Mouse (Mus musculus): Measurements from ENCODE around the gene Ksr1.

The Ksr1 gene

DNA sequence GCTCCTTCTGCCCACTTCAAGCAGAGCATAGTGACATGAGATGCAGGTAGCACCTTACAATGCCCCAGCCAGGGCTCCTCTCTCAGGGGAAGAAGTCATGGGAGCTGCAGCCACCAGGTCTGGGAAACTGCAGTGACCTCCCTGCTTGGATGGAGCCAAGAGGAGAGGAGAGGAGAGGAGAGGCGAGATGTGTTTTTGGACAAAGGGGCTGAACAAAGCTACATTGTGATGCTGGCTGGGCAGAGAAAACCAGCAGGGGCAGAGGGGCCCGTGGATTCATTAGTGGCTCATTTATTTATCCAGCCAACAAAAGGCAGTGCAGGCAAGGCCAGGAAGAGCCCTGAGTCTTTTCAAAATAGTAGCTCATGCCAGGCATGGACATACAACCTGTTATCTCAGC, 50.5 kb downstream of the Ksr1 start:
- intact Hi-C loops (cut with DNase I), result no loop called here

DNA sequence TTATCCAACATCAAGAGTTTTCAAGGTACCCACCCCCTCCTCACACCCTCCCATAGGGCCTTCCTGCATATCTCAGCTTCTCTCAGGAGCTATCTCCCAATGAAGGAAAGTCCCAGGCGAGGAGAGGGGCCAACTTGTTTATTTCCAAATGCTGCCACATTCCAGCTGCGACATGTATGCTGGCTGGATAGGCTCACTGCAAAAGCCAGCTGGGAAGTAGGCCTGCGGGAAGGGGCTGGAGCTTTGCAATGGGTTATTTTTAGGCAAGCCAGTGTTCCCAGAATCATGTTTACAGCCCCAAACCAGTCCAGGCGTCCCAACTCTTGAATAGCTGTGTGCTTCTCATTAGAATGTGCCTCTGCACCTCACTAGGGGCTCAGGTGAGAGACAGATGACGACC, 51.5 kb downstream of the Ksr1 start:
- intact Hi-C loops (cut with DNase I), result no loop called here

- intact Hi-C loops (cut with DNase I), result no loop called here
These were observed 52.1 kb downstream of the Ksr1 start for GRCm38 (mm10) chr11:79093986-79094695.

- intact Hi-C loops (cut with DNase I), result no loop called here
These were observed 52.8 kb downstream of the Ksr1 start for GRCm38 (mm10) chr11:79093386-79093906.

DNA sequence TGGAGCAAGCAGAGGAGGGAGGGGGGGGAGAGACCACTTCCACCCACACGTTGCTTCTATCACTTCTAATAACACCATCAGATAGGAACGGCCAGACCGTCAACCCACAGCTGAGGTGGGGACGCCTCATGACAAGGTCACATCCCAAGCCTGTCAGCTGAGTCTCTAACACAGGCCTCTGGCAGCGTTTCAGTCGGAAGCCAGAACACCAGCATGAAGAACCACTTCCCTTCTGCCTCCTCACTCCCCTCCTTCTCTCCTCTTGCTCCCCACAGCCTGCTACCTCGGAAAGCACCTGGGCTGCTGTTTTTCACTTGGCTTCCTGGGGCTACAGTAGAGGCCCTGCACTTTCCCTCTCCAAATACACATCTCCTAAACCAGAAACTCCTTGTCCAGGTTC, 53.4 kb downstream of the Ksr1 start:
- intact Hi-C loops (cut with DNase I), result no loop called here

- intact Hi-C loops (cut with DNase I), result no loop called here
These were observed 54.0 kb downstream of the Ksr1 start for GRCm38 (mm10) chr11:79092245-79092644.

DNA sequence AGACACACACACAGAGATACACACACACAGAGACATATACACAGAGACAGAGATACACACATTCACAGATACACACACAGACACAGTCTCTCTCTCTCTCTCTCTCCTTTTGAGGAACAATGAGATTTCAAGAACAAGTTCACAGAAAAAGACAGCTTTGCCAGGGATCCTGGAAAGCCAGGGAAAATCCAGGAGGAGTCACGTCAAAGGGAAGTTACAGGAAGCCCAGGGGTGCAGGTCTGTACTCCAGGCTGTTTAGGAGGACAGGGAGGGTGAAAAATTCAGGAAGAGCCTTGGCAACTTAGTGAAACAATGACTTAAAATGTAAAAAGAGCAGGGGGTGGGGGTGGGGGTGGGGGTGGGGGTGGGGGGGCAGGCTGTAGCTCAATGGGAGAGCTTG, 56.5 kb downstream of the Ksr1 start:
- intact Hi-C loops (cut with DNase I), result no loop called here

- intact Hi-C loops (cut with DNase I), result no loop called here
These were observed 57.2 kb downstream of the Ksr1 start for GRCm38 (mm10) chr11:79089027-79089426.

- intact Hi-C loops (cut with DNase I), result no loop called here
These were observed 57.9 kb downstream of the Ksr1 start for GRCm38 (mm10) chr11:79088325-79088724.

- intact Hi-C loops (cut with DNase I), result no loop called here
These were observed 58.4 kb downstream of the Ksr1 start for GRCm38 (mm10) chr11:79087731-79088311.

DNA sequence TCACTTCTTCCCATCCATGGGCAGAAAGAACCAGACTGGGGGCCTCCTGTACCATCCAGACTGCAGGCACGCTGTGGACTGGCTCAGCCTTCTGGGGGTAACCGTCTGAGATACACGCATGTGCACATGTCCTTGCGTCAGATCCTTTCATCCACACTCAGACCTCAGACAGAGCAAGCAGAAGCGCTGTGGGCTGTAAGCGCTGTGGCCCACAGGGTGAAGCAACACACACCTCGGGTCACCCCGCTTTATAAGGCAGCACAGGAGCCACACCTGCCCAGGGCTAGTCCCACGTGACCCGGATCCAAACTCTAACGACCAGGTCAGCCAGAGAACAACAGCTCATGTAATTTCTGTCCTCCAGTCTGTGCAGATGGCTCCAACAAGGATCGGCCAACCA, 59.4 kb downstream of the Ksr1 start:
- intact Hi-C loops (cut with DNase I), result no loop called here

DNA sequence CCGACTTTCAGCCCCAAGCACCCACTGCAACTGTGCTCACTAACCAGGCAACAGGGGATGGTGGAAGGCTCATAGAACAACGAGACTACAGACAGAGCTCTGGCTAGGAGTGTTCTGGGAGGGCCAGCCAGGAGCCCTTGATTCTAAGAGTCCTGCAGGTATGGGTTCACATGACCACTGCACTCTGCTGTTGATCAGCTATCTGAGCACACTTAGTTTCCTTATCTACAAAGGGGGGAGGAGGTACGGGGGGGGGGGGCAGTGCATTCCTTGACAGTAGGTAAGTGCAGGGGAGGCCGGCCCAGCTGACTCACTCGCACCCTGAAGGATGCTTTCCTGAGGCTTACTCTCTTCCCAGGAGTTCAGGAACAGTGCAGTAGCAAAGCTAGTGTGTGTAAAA, 61.1 kb downstream of the Ksr1 start:
- intact Hi-C loops (cut with DNase I), result no loop called here

GRCm38 (mm10) chr11:79083018-79083441, 63.2 kb downstream of the Ksr1 start:
- intact Hi-C loops (cut with DNase I), result no loop called here

DNA sequence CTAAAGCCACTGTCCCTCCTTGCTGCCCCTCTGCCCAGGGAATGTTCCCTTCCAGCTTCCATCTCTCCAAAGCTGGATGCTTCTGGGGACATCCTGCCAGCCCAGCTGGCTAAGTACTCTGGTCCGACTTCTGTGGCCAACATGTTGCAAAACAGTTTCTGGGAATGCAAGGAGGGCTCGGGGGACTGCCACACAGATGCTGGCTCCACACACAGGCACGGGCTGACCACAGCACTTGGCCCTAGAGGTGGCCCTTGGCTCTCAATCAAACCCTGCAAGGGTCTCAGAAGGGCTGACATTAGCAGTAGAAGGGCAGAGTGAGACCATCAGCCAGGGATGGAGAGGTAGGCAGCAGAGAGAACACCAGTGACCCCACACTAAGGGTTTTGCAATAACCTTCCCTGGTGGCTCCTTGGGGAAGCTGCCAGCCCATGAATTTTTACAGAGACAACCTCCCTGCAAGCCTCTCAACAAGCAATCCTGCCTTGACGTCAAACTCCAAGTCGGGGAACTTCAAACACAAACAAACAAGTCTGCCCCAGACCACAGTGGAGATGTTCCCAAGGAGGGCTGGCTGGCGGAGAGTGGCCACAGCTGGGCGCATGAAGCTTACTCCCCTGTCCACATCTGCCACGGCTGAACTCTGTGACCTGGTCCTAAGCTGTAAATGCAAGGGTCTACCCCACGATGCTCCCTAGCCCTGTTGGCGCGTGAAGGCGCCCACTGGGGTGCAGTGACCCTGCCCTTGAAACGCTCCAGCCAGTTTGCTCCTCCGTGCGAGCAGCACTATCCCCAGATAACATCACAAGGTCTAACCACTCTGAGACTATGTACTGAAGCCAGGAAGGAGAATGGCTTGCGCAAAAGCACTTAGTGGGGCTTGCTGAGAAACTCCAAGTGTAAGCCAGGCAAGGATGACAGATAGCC, 65.0 kb downstream of the Ksr1 start:
- intact Hi-C loops (cut with DNase I), result no loop called here

DNA sequence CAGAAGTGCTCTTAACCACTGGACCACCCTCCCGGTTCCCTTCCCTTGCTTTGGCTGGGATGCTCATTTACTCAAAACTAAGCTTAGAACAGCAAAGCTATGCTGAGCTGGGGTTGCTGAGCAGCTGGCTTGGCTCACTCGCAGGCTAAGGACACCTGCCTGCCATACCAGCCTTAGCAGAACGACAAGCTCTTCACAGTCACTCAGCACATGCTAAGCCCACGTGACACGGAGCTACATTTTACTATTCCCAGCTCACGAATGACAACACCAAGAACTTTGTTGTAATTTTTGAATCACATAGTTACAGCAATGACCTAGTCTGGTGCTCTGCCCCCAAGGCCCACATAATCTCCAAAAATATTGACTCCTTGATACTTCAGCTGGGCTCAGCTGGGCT, 66.1 kb downstream of the Ksr1 start:
- intact Hi-C loops (cut with DNase I), result no loop called here

GRCm38 (mm10) chr11:79076484-79076883, 69.7 kb downstream of the Ksr1 start:
- intact Hi-C loops (cut with DNase I), result no loop called here

GRCm38 (mm10) chr11:79075044-79075443, 71.2 kb downstream of the Ksr1 start:
- intact Hi-C loops (cut with DNase I), result no loop called here

- intact Hi-C loops (cut with DNase I), result loop anchor here (5.0 kb wide), 1 partner anchor 42 kb away; no protein-coding TSS in a partner anchor
These were observed 71.6 kb downstream of the Ksr1 start for GRCm38 (mm10) chr11:79074611-79075010.

DNA sequence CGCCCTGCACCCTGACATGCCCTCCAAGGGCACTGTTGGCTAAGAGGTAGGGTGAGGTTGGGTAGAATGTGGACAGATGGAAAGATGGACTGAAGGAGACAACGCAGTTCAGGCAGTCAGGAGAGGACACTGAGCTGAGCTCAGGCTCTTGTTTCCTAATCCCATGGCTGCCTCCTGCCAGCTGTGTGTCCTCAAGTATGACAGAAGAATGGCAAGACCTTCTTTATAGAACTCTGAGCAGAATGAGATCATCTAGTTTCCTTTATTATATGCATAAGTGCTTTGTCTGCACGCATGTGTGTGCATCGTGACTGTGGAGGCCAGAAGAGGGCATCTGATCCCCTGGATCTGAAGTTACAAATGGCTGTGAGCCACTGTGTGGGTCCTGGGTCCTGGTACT, 72.6 kb downstream of the Ksr1 start:
- intact Hi-C loops (cut with DNase I), result loop anchor here (5.0 kb wide), 1 partner anchor 41 kb away; no protein-coding TSS in a partner anchor

DNA sequence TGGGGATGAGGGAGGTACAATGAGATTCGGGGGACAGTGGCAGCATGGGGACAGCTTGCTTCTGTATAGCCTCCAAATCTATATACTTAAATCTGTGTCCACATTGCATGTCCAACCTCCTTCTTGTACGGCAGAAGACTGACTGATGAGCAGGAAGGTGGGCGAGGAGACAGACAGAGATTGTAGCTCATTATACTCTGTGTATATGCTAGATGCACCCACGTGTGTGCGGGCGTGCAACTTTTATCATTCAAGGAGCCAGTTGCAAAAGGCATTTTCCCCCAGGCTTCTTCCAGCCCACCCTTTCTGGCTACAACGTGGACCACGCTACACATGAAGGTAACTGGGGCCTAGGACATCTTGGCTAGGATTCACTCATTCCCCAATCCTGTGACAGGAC, 74.1 kb downstream of the Ksr1 start:
- intact Hi-C loops (cut with DNase I), result loop anchor here (5.0 kb wide), 1 partner anchor 40 kb away; no protein-coding TSS in a partner anchor

- intact Hi-C loops (cut with DNase I), result loop anchor here (5.0 kb wide), 1 partner anchor 39 kb away; no protein-coding TSS in a partner anchor
These were observed 74.9 kb downstream of the Ksr1 start for GRCm38 (mm10) chr11:79071082-79071972.

Measured in adrenal gland (tissue).